Mouse (Mus musculus) bone marrow macrophage, adult 2 months (primary cell): ENCODE results near the gene Usp50. TPM values are rescaled to one million over a fixed set of nuclear protein-coding genes. Genes with fewer than 3 reads are reported as not detected.

Experiments used
- H3K27ac ChIP-seq: 2 replicates; pipeline ENCODE4 v1.5.1; 2012; ENCODE audit warnings: low read depth, low read length; ENCODE audit not compliant: insufficient read depth
- H3K4me1 ChIP-seq: 2 replicates; pipeline ENCODE4 v1.6.1; 2012; ENCODE audit warnings: low read length; ENCODE audit not compliant: control insufficient read depth, insufficient read depth
- H3K4me3 ChIP-seq: 2 replicates; pipeline ENCODE4 v1.5.1; 2012; ENCODE audit warnings: mild to moderate bottlenecking, low read length, moderate library complexity; ENCODE audit not compliant: insufficient read depth
- CTCF ChIP-seq: IDR thresholded peaks from 2 replicates; pipeline ENCODE4 v1.5.1; 2012; ENCODE audit warnings: low read depth, mild to moderate bottlenecking, low read length, moderate library complexity
- POLR2A ChIP-seq: IDR thresholded peaks from 2 replicates; pipeline ENCODE4 v1.6.1; 2012; ENCODE audit warnings: mild to moderate bottlenecking, low read depth, low read length, borderline replicate concordance
- polyA plus RNA-seq: library from polyadenylated mRNA; stranded (reverse); fragments of >200 nt; gene quantifications from 2 replicates; pipeline ENCODE4 v1.2.4, GENCODE M21; 2012; ENCODE audit not compliant: missing spikeins, insufficient read depth, insufficient read length

Gene Usp50
- polyA plus RNA-seq, 1 experiment = 4.2 TPM

- Histone ChIP-seq H3K27ac (peak within 1 kb of the TSS; percentile 69), H3K4me1 (peaks cover 7% of the 10 kb centered on the region), H3K4me3 (peak within 1 kb of the TSS; percentile 67)
- no peak for TF ChIP-seq POLR2A
- no peak for TF ChIP-seq CTCF
Measured at GRCm38 (mm10) chr2:126706759-126707437, 76.4 kb downstream of the Usp50 start, which contains the start of gene Usp8. Gene Usp8 (plus strand): TSS chr2:126707328.

GRCm38 (mm10) chr2:126695285-126695684, 88.0 kb downstream of the Usp50 start:
- H3K4me3 ChIP-seq = no peak overlapping the region
- TF ChIP-seq CTCF (no peak), POLR2A (no peak)
- peaks cover 7% of the 10 kb centered on the region for H3K4me1 ChIP-seq
- 0 out of 2 replicates have a peak overlapping the region, but pooled peaks have one; percentile 11 for H3K27ac ChIP-seq

GRCm38 (mm10) chr2:126691290-126691689, 92.0 kb downstream of the Usp50 start:
- Histone ChIP-seq H3K27ac (no peak overlapping the region), H3K4me1 (peaks cover 7% of the 10 kb centered on the region), H3K4me3 (no peak overlapping the region)
- TF ChIP-seq CTCF (no peak), POLR2A (no peak)

GRCm38 (mm10) chr2:126682937-126683336, 100.3 kb downstream of the Usp50 start:
- Histone ChIP-seq H3K27ac (peak overlapping the region; percentile 94), H3K4me3 (peak overlapping the region; percentile 14; the same call in 1 of the 2 replicates), H3K4me1 (peaks cover 19% of the 10 kb centered on the region)
- TF ChIP-seq CTCF (no peak), POLR2A (no peak)

GRCm38 (mm10) chr2:126682333-126682732, 100.9 kb downstream of the Usp50 start:
- Histone ChIP-seq H3K4me1 (peaks cover 23% of the 10 kb centered on the region), H3K27ac (peak overlapping the region; percentile 94), H3K4me3 (peak overlapping the region; percentile 41)
- TF ChIP-seq POLR2A (no peak), CTCF (no peak)

- TF ChIP-seq POLR2A (no peak), CTCF (no peak)
- Histone ChIP-seq H3K4me3 (no peak overlapping the region), H3K4me1 (peaks cover 17% of the 10 kb centered on the region), H3K27ac (no peak overlapping the region)
Measured at GRCm38 (mm10) chr2:126677366-126677765, 105.9 kb downstream of the Usp50 start.

GRCm38 (mm10) chr2:126676122-126676515, 107.2 kb downstream of the Usp50 start, which contains the start of gene Gabpb1:
Gene Gabpb1 (minus strand): TSS chr2:126676337.
- TF ChIP-seq POLR2A (no peak), CTCF (no peak)
- peak within 1 kb of the TSS; percentile 97 for H3K4me3 ChIP-seq

GRCm38 (mm10) chr2:126675169-126676121, 107.8 kb downstream of the Usp50 start:
- H3K4me1 ChIP-seq = peaks cover 12% of the 10 kb centered on the region
- peak overlapping the region; percentile 98 for H3K27ac ChIP-seq
- peak overlapping the region; percentile 97 for H3K4me3 ChIP-seq
- no peak for TF ChIP-seq CTCF
- TF ChIP-seq POLR2A = no peak

More at GRCm38 (mm10) chr2:126676122-126676515, 107.2 kb downstream of the Usp50 start, which contains the start of gene Gabpb1:
- Histone ChIP-seq H3K27ac (peak within 1 kb of the TSS; percentile 98), H3K4me1 (peaks cover 13% of the 10 kb centered on the region)

- Histone ChIP-seq H3K27ac (peak overlapping the region; percentile 98), H3K4me1 (peaks cover 17% of the 10 kb centered on the region), H3K4me3 (peak overlapping the region; percentile 97)
- no peak for TF ChIP-seq CTCF
- TF ChIP-seq POLR2A = no peak
Measured at GRCm38 (mm10) chr2:126674441-126675168, 108.7 kb downstream of the Usp50 start.
